Mouse (Mus musculus): ENCODE measurements around the gene Zfp276. TPM values are rescaled to one million over a fixed set of nuclear protein-coding genes. Genes with fewer than 3 reads are reported as not detected.

Gene Zfp276
- polyA plus RNA-seq, 1 experiment from 2014 or later = 5.5 TPM

DNA sequence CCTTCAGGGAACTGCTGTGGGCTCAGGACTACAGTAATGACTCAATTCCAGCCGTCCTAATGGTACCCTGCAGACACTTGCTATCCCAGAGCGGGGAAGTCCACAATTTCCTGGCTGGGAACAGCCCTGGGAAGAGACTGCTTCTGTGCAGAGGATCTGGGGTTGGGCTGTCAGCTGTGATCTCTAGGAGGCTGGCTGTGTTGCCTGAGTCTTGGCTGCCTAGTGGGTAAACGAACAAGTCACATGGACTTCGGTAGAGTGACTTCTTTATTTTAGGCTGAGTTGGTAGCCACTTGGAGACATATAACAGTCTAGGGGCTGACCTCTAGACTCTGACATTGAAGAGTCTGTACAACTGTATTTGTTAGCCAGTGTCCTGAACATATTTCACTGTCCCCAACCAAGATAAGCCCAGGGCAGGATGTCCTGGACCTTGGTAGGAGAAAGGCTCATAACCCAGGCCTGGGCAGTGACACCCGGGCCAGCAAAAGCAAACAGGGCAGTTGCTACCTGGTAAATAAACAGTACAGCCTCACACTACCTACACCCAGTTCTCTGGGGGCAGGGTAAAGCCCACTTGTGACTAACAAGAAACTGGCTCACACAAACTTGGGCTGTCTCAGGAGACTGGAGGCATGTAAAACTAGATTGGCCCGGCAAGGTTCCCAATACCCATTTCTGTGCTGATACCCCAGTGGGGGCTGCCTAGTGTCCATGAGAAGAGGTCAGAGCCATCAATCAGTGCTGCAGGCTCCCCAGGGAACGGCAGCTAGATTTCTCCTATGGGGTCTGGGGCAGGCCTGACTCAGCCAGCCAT, 11.7 kb upstream of the Zfp276 start:
- H3K4me3 ChIP-seq (ENCODE audit: low read depth, low read length) = no peak overlapping the region
- peaks cover 16% of the 10 kb centered on the region for H3K36me3 ChIP-seq (replicated peaks; ENCODE audit: insufficient read depth, low read length)
- peak overlapping the region; percentile 79 for H3K27ac ChIP-seq (ENCODE audit: low read depth)
- WGBS (ENCODE audit: insufficient replicate concordance) = 65% methylated on average over 7 of the region's 7 CpGs
- H3K9ac ChIP-seq (replicated peaks) = 0 out of 2 replicates have a peak overlapping the region, but pooled peaks have one; percentile 26
- no peak for TF ChIP-seq CTCF (IDR thresholded peaks at IDR 0.05; ENCODE audit: low read depth)
- no peak for TF ChIP-seq EP300 (IDR thresholded peaks at IDR 0.05; ENCODE audit: low read depth)
- peak; percentile 71 for ATAC-seq
- H3K9me3 ChIP-seq (ENCODE audit: low read length) = no peaks in the 10 kb centered on the region
- no peak for DNase-seq
- peaks cover 21% of the 10 kb centered on the region for H3K4me1 ChIP-seq (ENCODE audit: insufficient read depth)
- no peaks in the 10 kb centered on the region for H3K27me3 ChIP-seq (ENCODE audit: insufficient read depth, low read length)
- no peak overlapping the region for H3K4me2 ChIP-seq (ENCODE audit: low read depth, low read length)

DNA sequence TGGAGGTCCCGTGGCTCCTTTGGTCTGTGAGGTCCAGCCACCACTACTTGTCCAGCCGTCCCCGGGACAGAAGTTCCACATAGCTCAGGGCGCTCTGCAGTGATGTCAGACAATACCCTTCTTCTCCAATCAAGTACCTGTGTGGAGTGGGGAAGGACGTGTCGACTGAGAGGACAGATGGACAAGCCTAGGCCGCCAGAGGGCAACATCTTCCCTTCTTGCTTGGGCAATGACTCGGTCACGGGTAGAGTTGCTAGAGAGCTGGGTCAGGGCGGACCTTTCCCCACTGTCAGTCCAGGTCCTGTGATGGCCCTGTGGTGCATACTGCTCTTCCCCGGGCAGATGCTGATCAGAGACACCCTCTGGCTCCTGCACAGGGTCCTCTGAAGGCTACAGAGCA, 10.9 kb upstream of the Zfp276 start:
- Histone ChIP-seq H3K9me3 (ENCODE audit: low read length) (no peaks in the 10 kb centered on the region), H3K4me2 (ENCODE audit: low read depth, low read length) (no peak overlapping the region), H3K4me3 (ENCODE audit: low read depth, low read length) (no peak overlapping the region), H3K4me1 (ENCODE audit: insufficient read depth) (peaks cover 21% of the 10 kb centered on the region), H3K36me3 (replicated peaks; ENCODE audit: insufficient read depth, low read length) (peaks cover 23% of the 10 kb centered on the region), H3K27ac (ENCODE audit: low read depth) (peak overlapping the region; percentile 79; the same call in 1 of the 2 replicates), H3K9ac (replicated peaks) (no peak overlapping the region), H3K27me3 (ENCODE audit: insufficient read depth, low read length) (no peaks in the 10 kb centered on the region)
- TF ChIP-seq EP300 (IDR thresholded peaks at IDR 0.05; ENCODE audit: low read depth) = no peak
- peak; percentile 58 for TF ChIP-seq CTCF (IDR thresholded peaks at IDR 0.05; ENCODE audit: low read depth)
- DNase-seq (peak; percentile 53), ATAC-seq (peak; percentile 15)
- WGBS (ENCODE audit: insufficient replicate concordance) = 64% methylated on average over 11 of the region's 11 CpGs

- Histone ChIP-seq H3K9ac (replicated peaks) (0 out of 2 replicates have a peak overlapping the region, but pooled peaks have one; percentile 16), H3K9me3 (ENCODE audit: low read length) (no peaks in the 10 kb centered on the region), H3K4me1 (ENCODE audit: insufficient read depth) (peaks cover 21% of the 10 kb centered on the region), H3K36me3 (replicated peaks; ENCODE audit: insufficient read depth, low read length) (peaks cover 35% of the 10 kb centered on the region), H3K27ac (ENCODE audit: low read depth) (peak overlapping the region; percentile 61; the same call in 1 of the 2 replicates), H3K27me3 (ENCODE audit: insufficient read depth, low read length) (no peaks in the 10 kb centered on the region), H3K4me2 (ENCODE audit: low read depth, low read length) (no peak overlapping the region), H3K4me3 (ENCODE audit: low read depth, low read length) (no peak overlapping the region)
- DNase-seq (no peak), ATAC-seq (peak; percentile 79)
- TF ChIP-seq CTCF (IDR thresholded peaks at IDR 0.05; ENCODE audit: low read depth) = no peak
- no peak for TF ChIP-seq EP300 (IDR thresholded peaks at IDR 0.05; ENCODE audit: low read depth)
- WGBS (ENCODE audit: insufficient replicate concordance) = 73% methylated on average over 4 of the region's 4 CpGs
Observed at GRCm38 (mm10) chr8:123244382-123244781, 9.6 kb upstream of the Zfp276 start.

DNA sequence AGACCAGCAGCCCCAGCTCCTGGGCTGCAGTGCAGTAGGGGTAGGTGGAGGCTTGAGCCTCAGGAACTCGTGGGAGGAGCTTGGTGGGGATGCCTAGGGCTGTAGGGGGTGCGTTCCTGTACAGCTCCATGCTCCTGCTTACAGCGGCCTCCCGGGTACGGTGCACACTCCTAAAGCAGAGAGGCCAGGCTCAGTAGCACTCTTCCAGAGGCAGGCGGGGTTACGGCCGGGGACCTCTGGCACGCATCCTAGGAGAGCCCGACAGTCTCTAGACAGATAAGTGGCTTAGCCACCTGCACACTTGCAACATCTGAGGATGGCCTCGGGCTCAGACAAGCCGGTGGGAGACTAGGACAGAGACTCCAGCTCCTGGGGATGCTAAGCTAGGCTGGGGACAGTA, 8.5 kb upstream of the Zfp276 start:
- no peak for DNase-seq
- Histone ChIP-seq H3K36me3 (replicated peaks; ENCODE audit: insufficient read depth, low read length) (peaks cover 39% of the 10 kb centered on the region), H3K4me2 (ENCODE audit: low read depth, low read length) (no peak overlapping the region), H3K27me3 (ENCODE audit: insufficient read depth, low read length) (no peaks in the 10 kb centered on the region), H3K27ac (ENCODE audit: low read depth) (no peak overlapping the region), H3K9me3 (ENCODE audit: low read length) (no peaks in the 10 kb centered on the region), H3K4me3 (ENCODE audit: low read depth, low read length) (no peak overlapping the region), H3K4me1 (ENCODE audit: insufficient read depth) (peaks cover 21% of the 10 kb centered on the region), H3K9ac (replicated peaks) (no peak overlapping the region)
- 92% methylated on average over 12 of the region's 12 CpGs for WGBS (ENCODE audit: insufficient replicate concordance)
- TF ChIP-seq CTCF (IDR thresholded peaks at IDR 0.05; ENCODE audit: low read depth) (no peak), EP300 (IDR thresholded peaks at IDR 0.05; ENCODE audit: low read depth) (no peak)
- no peak for ATAC-seq

DNA sequence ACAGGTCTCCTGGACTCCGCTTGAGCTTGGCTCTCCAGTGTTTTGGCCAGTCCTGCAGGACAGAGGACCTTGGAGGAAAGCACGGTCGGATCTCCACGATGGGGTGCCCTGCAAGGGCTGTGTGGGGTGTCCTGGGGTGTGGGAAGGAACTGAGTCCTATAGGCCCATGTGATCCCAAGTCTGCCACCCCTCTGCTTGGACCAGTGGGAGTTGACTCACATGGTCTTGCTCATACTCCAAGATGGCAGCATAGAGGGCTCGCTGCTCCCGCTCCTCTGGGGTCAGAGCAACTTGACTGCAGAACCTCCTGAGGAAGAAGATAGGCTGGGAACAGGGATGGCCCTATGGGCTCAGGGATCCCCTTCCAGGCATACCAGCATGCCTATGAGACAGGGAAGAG, 6.2 kb upstream of the Zfp276 start:
- ATAC-seq = no peak
- Histone ChIP-seq H3K4me1 (ENCODE audit: insufficient read depth) (peaks cover 16% of the 10 kb centered on the region), H3K27ac (ENCODE audit: low read depth) (no peak overlapping the region), H3K4me3 (ENCODE audit: low read depth, low read length) (no peak overlapping the region), H3K9ac (replicated peaks) (no peak overlapping the region), H3K4me2 (ENCODE audit: low read depth, low read length) (no peak overlapping the region), H3K27me3 (ENCODE audit: insufficient read depth, low read length) (no peaks in the 10 kb centered on the region), H3K36me3 (replicated peaks; ENCODE audit: insufficient read depth, low read length) (peaks cover 40% of the 10 kb centered on the region), H3K9me3 (ENCODE audit: low read length) (no peaks in the 10 kb centered on the region)
- WGBS (ENCODE audit: insufficient replicate concordance) = 90% methylated on average over 6 of the region's 6 CpGs
- no peak for DNase-seq
- no peak for TF ChIP-seq CTCF (IDR thresholded peaks at IDR 0.05; ENCODE audit: low read depth)
- no peak for TF ChIP-seq EP300 (IDR thresholded peaks at IDR 0.05; ENCODE audit: low read depth)

GRCm38 (mm10) chr8:123248596-123248995, 5.4 kb upstream of the Zfp276 start:
- no peaks in the 10 kb centered on the region for H3K27me3 ChIP-seq (ENCODE audit: insufficient read depth, low read length)
- ATAC-seq = no peak
- H3K4me3 ChIP-seq (ENCODE audit: low read depth, low read length) = no peak overlapping the region
- H3K9me3 ChIP-seq (ENCODE audit: low read length) = no peaks in the 10 kb centered on the region
- H3K9ac ChIP-seq (replicated peaks) = no peak overlapping the region
- no peak for DNase-seq
- H3K4me2 ChIP-seq (ENCODE audit: low read depth, low read length) = no peak overlapping the region
- H3K4me1 ChIP-seq (ENCODE audit: insufficient read depth) = peaks cover 16% of the 10 kb centered on the region
- 65% methylated on average over 8 of the region's 8 CpGs for WGBS (ENCODE audit: insufficient replicate concordance)
- peaks cover 40% of the 10 kb centered on the region for H3K36me3 ChIP-seq (replicated peaks; ENCODE audit: insufficient read depth, low read length)
- no peak for TF ChIP-seq CTCF (IDR thresholded peaks at IDR 0.05; ENCODE audit: low read depth)
- TF ChIP-seq EP300 (IDR thresholded peaks at IDR 0.05; ENCODE audit: low read depth) = no peak
- H3K27ac ChIP-seq (ENCODE audit: low read depth) = no peak overlapping the region

Data from liver, postnatal 0 days (tissue).